Mouse (Mus musculus): ENCODE results near the gene Gtpbp1. TPM values are rescaled to one million over a fixed set of nuclear protein-coding genes. Genes with fewer than 3 reads are reported as not detected.
A peak's percentile ranks its signal among the peaks of the same experiment; 100 is the strongest.

The Gtpbp1 gene
- polyA plus RNA-seq, 1 experiment from 2014 or later = 28.1 TPM

GRCm38 (mm10) chr15:79723439-79723838 is 32.8 kb downstream of the Gtpbp1 start:
- Histone ChIP-seq H3K4me3 (ENCODE audit: low read depth, low read length) (no peak overlapping the region), H3K36me3 (ENCODE audit: control insufficient read depth, insufficient read depth, low read length) (peaks cover 5% of the 10 kb centered on the region; the same call in 1 of the 2 replicates), H3K4me2 (replicated peaks; ENCODE audit: low read depth, low read length) (no peak overlapping the region), H3K27me3 (ENCODE audit: control insufficient read depth, insufficient read depth, low read length) (no peaks in the 10 kb centered on the region), H3K27ac (ENCODE audit: low read depth, low read length) (no peak overlapping the region), H3K4me1 (replicated peaks; ENCODE audit: control insufficient read depth, insufficient read depth, low read length) (no peaks in the 10 kb centered on the region), H3K9ac (ENCODE audit: low read depth, low read length) (no peak overlapping the region), H3K9me3 (ENCODE audit: control insufficient read depth, low read length) (no peaks in the 10 kb centered on the region)
- ATAC-seq (ENCODE audit: low FRiP score) (no peak), DNase-seq (ENCODE audit: low spot score) (peak; percentile 34)
- WGBS = 38% methylated on average over 1 of the region's 1 CpGs

GRCm38 (mm10) chr15:79725190-79725789 is 34.6 kb downstream of the Gtpbp1 start:
- Histone ChIP-seq H3K4me1 (replicated peaks; ENCODE audit: control insufficient read depth, insufficient read depth, low read length) (no peaks in the 10 kb centered on the region), H3K36me3 (ENCODE audit: control insufficient read depth, insufficient read depth, low read length) (peaks cover 2% of the 10 kb centered on the region; the same call in 1 of the 2 replicates), H3K27me3 (ENCODE audit: control insufficient read depth, insufficient read depth, low read length) (no peaks in the 10 kb centered on the region), H3K4me3 (ENCODE audit: low read depth, low read length) (no peak overlapping the region), H3K9ac (ENCODE audit: low read depth, low read length) (no peak overlapping the region), H3K9me3 (ENCODE audit: control insufficient read depth, low read length) (no peaks in the 10 kb centered on the region), H3K4me2 (replicated peaks; ENCODE audit: low read depth, low read length) (no peak overlapping the region), H3K27ac (ENCODE audit: low read depth, low read length) (no peak overlapping the region)
- no peak for ATAC-seq (ENCODE audit: low FRiP score)
- WGBS = 90% methylated on average over 11 of the region's 11 CpGs
- no peak for DNase-seq (ENCODE audit: low spot score)

GRCm38 (mm10) chr15:79727840-79728239 is 37.2 kb downstream of the Gtpbp1 start:
- Histone ChIP-seq H3K4me2 (replicated peaks; ENCODE audit: low read depth, low read length) (no peak overlapping the region), H3K27me3 (ENCODE audit: control insufficient read depth, insufficient read depth, low read length) (no peaks in the 10 kb centered on the region), H3K9ac (ENCODE audit: low read depth, low read length) (no peak overlapping the region), H3K4me3 (ENCODE audit: low read depth, low read length) (no peak overlapping the region), H3K9me3 (ENCODE audit: control insufficient read depth, low read length) (no peaks in the 10 kb centered on the region), H3K36me3 (ENCODE audit: control insufficient read depth, insufficient read depth, low read length) (peaks cover 2% of the 10 kb centered on the region; the same call in 1 of the 2 replicates), H3K27ac (ENCODE audit: low read depth, low read length) (no peak overlapping the region), H3K4me1 (replicated peaks; ENCODE audit: control insufficient read depth, insufficient read depth, low read length) (no peaks in the 10 kb centered on the region)
- ATAC-seq (ENCODE audit: low FRiP score) (no peak), DNase-seq (ENCODE audit: low spot score) (no peak)
- WGBS = 88% methylated on average over 6 of the region's 6 CpGs

- Histone ChIP-seq H3K9ac (ENCODE audit: low read depth, low read length) (no peak overlapping the region), H3K4me1 (replicated peaks; ENCODE audit: control insufficient read depth, insufficient read depth, low read length) (no peaks in the 10 kb centered on the region), H3K36me3 (ENCODE audit: control insufficient read depth, insufficient read depth, low read length) (peaks cover 2% of the 10 kb centered on the region; the same call in 1 of the 2 replicates), H3K9me3 (ENCODE audit: control insufficient read depth, low read length) (no peaks in the 10 kb centered on the region), H3K4me2 (replicated peaks; ENCODE audit: low read depth, low read length) (no peak overlapping the region), H3K4me3 (ENCODE audit: low read depth, low read length) (no peak overlapping the region), H3K27me3 (ENCODE audit: control insufficient read depth, insufficient read depth, low read length) (no peaks in the 10 kb centered on the region), H3K27ac (ENCODE audit: low read depth, low read length) (no peak overlapping the region)
- WGBS = 58% methylated on average over 5 of the region's 5 CpGs
- no peak for DNase-seq (ENCODE audit: low spot score)
- ATAC-seq (ENCODE audit: low FRiP score) = no peak
Observed at GRCm38 (mm10) chr15:79728311-79728710, 37.7 kb downstream of the Gtpbp1 start.

GRCm38 (mm10) chr15:79728731-79729388 is 38.2 kb downstream of the Gtpbp1 start:
- H3K27me3 ChIP-seq (ENCODE audit: control insufficient read depth, insufficient read depth, low read length) = no peaks in the 10 kb centered on the region
- H3K9ac ChIP-seq (ENCODE audit: low read depth, low read length) = no peak overlapping the region
- no peak overlapping the region for H3K4me3 ChIP-seq (ENCODE audit: low read depth, low read length)
- H3K4me2 ChIP-seq (replicated peaks; ENCODE audit: low read depth, low read length) = no peak overlapping the region
- DNase-seq (ENCODE audit: low spot score) (no peak), ATAC-seq (ENCODE audit: low FRiP score) (no peak)
- H3K4me1 ChIP-seq (replicated peaks; ENCODE audit: control insufficient read depth, insufficient read depth, low read length) = no peaks in the 10 kb centered on the region
- 88% methylated on average over 10 of the region's 10 CpGs for WGBS
- no peaks in the 10 kb centered on the region for H3K9me3 ChIP-seq (ENCODE audit: control insufficient read depth, low read length)
- peaks cover 8% of the 10 kb centered on the region; the same call in 1 of the 2 replicates for H3K36me3 ChIP-seq (ENCODE audit: control insufficient read depth, insufficient read depth, low read length)
- H3K27ac ChIP-seq (ENCODE audit: low read depth, low read length) = no peak overlapping the region

GRCm38 (mm10) chr15:79731554-79731953 is 40.9 kb downstream of the Gtpbp1 start:
- Histone ChIP-seq H3K4me2 (replicated peaks; ENCODE audit: low read depth, low read length) (no peak overlapping the region), H3K27me3 (ENCODE audit: control insufficient read depth, insufficient read depth, low read length) (no peaks in the 10 kb centered on the region), H3K36me3 (ENCODE audit: control insufficient read depth, insufficient read depth, low read length) (peaks cover 9% of the 10 kb centered on the region; the same call in 1 of the 2 replicates), H3K4me3 (ENCODE audit: low read depth, low read length) (no peak overlapping the region), H3K4me1 (replicated peaks; ENCODE audit: control insufficient read depth, insufficient read depth, low read length) (no peaks in the 10 kb centered on the region), H3K27ac (ENCODE audit: low read depth, low read length) (no peak overlapping the region), H3K9ac (ENCODE audit: low read depth, low read length) (no peak overlapping the region), H3K9me3 (ENCODE audit: control insufficient read depth, low read length) (no peaks in the 10 kb centered on the region)
- no peak for ATAC-seq (ENCODE audit: low FRiP score)
- DNase-seq (ENCODE audit: low spot score) = no peak
- 84% methylated on average over 7 of the region's 7 CpGs for WGBS

GRCm38 (mm10) chr15:79733192-79733591 is 42.5 kb downstream of the Gtpbp1 start:
- WGBS = 93% methylated on average over 8 of the region's 8 CpGs
- peaks cover 9% of the 10 kb centered on the region; the same call in 1 of the 2 replicates for H3K36me3 ChIP-seq (ENCODE audit: control insufficient read depth, insufficient read depth, low read length)

GRCm38 (mm10) chr15:79733640-79734039 is 43.0 kb downstream of the Gtpbp1 start:
- DNase-seq (ENCODE audit: low spot score) (no peak), ATAC-seq (ENCODE audit: low FRiP score) (no peak)
- no peak overlapping the region for H3K9ac ChIP-seq (ENCODE audit: low read depth, low read length)
- H3K9me3 ChIP-seq (ENCODE audit: control insufficient read depth, low read length) = no peaks in the 10 kb centered on the region
- no peaks in the 10 kb centered on the region for H3K4me1 ChIP-seq (replicated peaks; ENCODE audit: control insufficient read depth, insufficient read depth, low read length)
- H3K36me3 ChIP-seq (ENCODE audit: control insufficient read depth, insufficient read depth, low read length) = peaks cover 9% of the 10 kb centered on the region; the same call in 1 of the 2 replicates
- H3K27me3 ChIP-seq (ENCODE audit: control insufficient read depth, insufficient read depth, low read length) = no peaks in the 10 kb centered on the region
- 77% methylated on average over 4 of the region's 4 CpGs for WGBS
- H3K27ac ChIP-seq (ENCODE audit: low read depth, low read length) = no peak overlapping the region
- no peak overlapping the region for H3K4me3 ChIP-seq (ENCODE audit: low read depth, low read length)
- H3K4me2 ChIP-seq (replicated peaks; ENCODE audit: low read depth, low read length) = no peak overlapping the region

More at GRCm38 (mm10) chr15:79733192-79733591, 42.5 kb downstream of the Gtpbp1 start:
- no peak for DNase-seq (ENCODE audit: low spot score)
- no peak overlapping the region for H3K4me3 ChIP-seq (ENCODE audit: low read depth, low read length)
- no peaks in the 10 kb centered on the region for H3K27me3 ChIP-seq (ENCODE audit: control insufficient read depth, insufficient read depth, low read length)
- no peak overlapping the region for H3K27ac ChIP-seq (ENCODE audit: low read depth, low read length)
- H3K4me2 ChIP-seq (replicated peaks; ENCODE audit: low read depth, low read length) = no peak overlapping the region
- no peak for ATAC-seq (ENCODE audit: low FRiP score)
- H3K4me1 ChIP-seq (replicated peaks; ENCODE audit: control insufficient read depth, insufficient read depth, low read length) = no peaks in the 10 kb centered on the region
- no peaks in the 10 kb centered on the region for H3K9me3 ChIP-seq (ENCODE audit: control insufficient read depth, low read length)
- H3K9ac ChIP-seq (ENCODE audit: low read depth, low read length) = no peak overlapping the region

GRCm38 (mm10) chr15:79734311-79734710 is 43.7 kb downstream of the Gtpbp1 start:
- H3K9me3 ChIP-seq (ENCODE audit: control insufficient read depth, low read length) = no peaks in the 10 kb centered on the region
- no peaks in the 10 kb centered on the region for H3K4me1 ChIP-seq (replicated peaks; ENCODE audit: control insufficient read depth, insufficient read depth, low read length)
- H3K4me3 ChIP-seq (ENCODE audit: low read depth, low read length) = no peak overlapping the region
- 84% methylated on average over 8 of the region's 8 CpGs for WGBS
- H3K36me3 ChIP-seq (ENCODE audit: control insufficient read depth, insufficient read depth, low read length) = peaks cover 9% of the 10 kb centered on the region; the same call in 1 of the 2 replicates
- H3K4me2 ChIP-seq (replicated peaks; ENCODE audit: low read depth, low read length) = no peak overlapping the region
- no peak for ATAC-seq (ENCODE audit: low FRiP score)
- H3K27ac ChIP-seq (ENCODE audit: low read depth, low read length) = no peak overlapping the region
- H3K27me3 ChIP-seq (ENCODE audit: control insufficient read depth, insufficient read depth, low read length) = no peaks in the 10 kb centered on the region
- no peak overlapping the region for H3K9ac ChIP-seq (ENCODE audit: low read depth, low read length)
- no peak for DNase-seq (ENCODE audit: low spot score)

Data from hindbrain, embryonic 11.5 days (tissue).